27 mouse cellular contexts compared by ENCODE assay signal in the genomic region with DNA sequence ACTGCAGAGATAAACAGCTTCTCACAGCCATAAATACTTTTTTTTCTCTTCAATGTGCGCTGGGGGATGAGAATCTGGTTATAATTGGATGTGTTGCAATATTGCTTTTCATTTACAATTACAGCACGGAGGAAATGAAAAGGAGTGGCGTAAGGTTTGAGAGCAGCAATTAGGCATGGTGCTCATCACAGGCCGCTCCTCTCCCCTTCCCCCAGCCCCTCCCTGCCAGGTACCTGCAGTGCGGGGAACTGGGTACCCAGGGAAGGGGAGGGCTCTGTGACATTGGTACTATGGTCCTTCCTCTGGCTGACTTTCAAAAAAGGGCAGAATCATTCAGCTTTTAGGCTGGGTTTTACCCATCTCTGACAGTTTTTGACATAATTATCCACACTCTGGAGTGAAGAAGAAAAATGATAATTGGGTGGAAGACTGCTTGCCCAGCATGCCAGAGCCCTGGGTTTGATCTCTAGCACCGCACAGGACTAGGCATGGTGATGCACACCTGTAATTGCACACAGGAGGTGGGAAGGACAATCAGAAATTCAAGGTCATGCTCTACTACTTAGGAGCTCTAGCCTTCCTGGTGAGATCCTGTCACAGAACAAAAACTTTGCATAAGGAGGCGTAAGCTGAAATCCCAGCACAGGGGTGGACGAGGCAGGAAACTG. TPM values are rescaled to one million over a fixed set of nuclear protein-coding genes. Genes with fewer than 3 reads are reported as not detected.
A peak's percentile ranks its signal among the peaks of the same experiment; 100 is the strongest.
DNase-seq lines count a peak whose midpoint lies in the region; ATAC-seq and TF ChIP-seq lines count a peak whose summit lies in the region.
"Had no signal": no experiment of that assay in that cellular context is flagged by ENCODE, and none has a peak within 500 bp of the region (broad histone marks: within the 10 kb centered on the region; RNA-seq: fewer than 3 reads in every experiment).

No protein-coding gene starts in this region.

- H3K9me3 ChIP-seq in hindbrain, embryonic 15.5 days = no peaks in the 10 kb centered on the region
- H3K9me3 ChIP-seq in hindbrain, embryonic 10.5 days = no peaks in the 10 kb centered on the region
- H3K9me3 ChIP-seq in neural tube, embryonic 14.5 days (ENCODE audit: control insufficient read depth, low read length) = no peaks in the 10 kb centered on the region
- H3K9me3 ChIP-seq: embryonic facial prominence, embryonic 12.5 days; embryonic facial prominence, embryonic 15.5 days; G1E; heart, embryonic 12.5 days; heart, embryonic 15.5 days had no signal

- 0 out of 2 replicates have a peak overlapping the region, but pooled peaks have one; percentile 38 for H3K27ac ChIP-seq in hindbrain, embryonic 15.5 days (replicated peaks)
- H3K27ac ChIP-seq in hindbrain, embryonic 10.5 days = no peak overlapping the region
- H3K27ac ChIP-seq in layer of hippocampus, adult 2 months = peak overlapping the region; percentile 6; the same call in 1 of the 2 replicates
- peak overlapping the region; percentile 4; the same call in 1 of the 2 replicates for H3K27ac ChIP-seq in neural tube, embryonic 14.5 days (ENCODE audit: low read depth, low read length)
- no peak overlapping the region for H3K27ac ChIP-seq in gastrocnemius, adult 2 months
- H3K27ac ChIP-seq: embryonic facial prominence, embryonic 12.5 days; embryonic facial prominence, embryonic 15.5 days; heart, embryonic 15.5 days had no signal

- TF ChIP-seq CTCF in layer of hippocampus, adult 2 months (conservative IDR thresholded peaks at IDR 0.05) = no peak
- no peak for TF ChIP-seq CTCF in gastrocnemius, adult 2 months (IDR thresholded peaks at IDR 0.05)

- DNase-seq in hindbrain, embryonic 10.5 days (ENCODE audit: low spot score) = no peak
- no peak for DNase-seq in layer of hippocampus, adult 2 months (ENCODE audit: low spot score in 2 of 2)
- DNase-seq in layer of hippocampus, postnatal 36 days = no peak
- DNase-seq in brain, adult 2 months (ENCODE audit: low read depth, low spot score) = peak; percentile 12
- DNase-seq in gastrocnemius, adult 2 months = no peak
- DNase-seq: adrenal gland, adult 2 months; adrenal gland, postnatal 14 days; B cell, adult 2 months; cerebellum, adult 18-20 months; cerebellum, adult 9-10 months; cerebellum, postnatal 14 days; gastrocnemius, postnatal 25 days; heart, adult 18-20 months; heart, postnatal 10 days; heart, postnatal 36 days had no signal

- 54% methylated on average over 8 of the region's 8 CpGs for WGBS in hindbrain, embryonic 15.5 days
- 78% methylated on average over 8 of the region's 8 CpGs for WGBS in hindbrain, embryonic 10.5 days
- 55% methylated on average over 8 of the region's 8 CpGs for WGBS in neural tube, embryonic 14.5 days

- H3K36me3 ChIP-seq in hindbrain, embryonic 15.5 days = no peaks in the 10 kb centered on the region
- no peaks in the 10 kb centered on the region for H3K36me3 ChIP-seq in hindbrain, embryonic 10.5 days
- no peaks in the 10 kb centered on the region for H3K36me3 ChIP-seq in neural tube, embryonic 14.5 days (ENCODE audit: control insufficient read depth, insufficient read depth, low read length)
- H3K36me3 ChIP-seq: embryonic facial prominence, embryonic 12.5 days; embryonic facial prominence, embryonic 15.5 days; G1E; heart, embryonic 12.5 days; heart, embryonic 15.5 days had no signal

- ATAC-seq in hindbrain, embryonic 15.5 days (ENCODE audit: low FRiP score, low read depth) = peak; percentile 54; the same call in 1 of the 2 replicates
- peak; percentile 80 for ATAC-seq in neural tube, embryonic 14.5 days (ENCODE audit: low read depth)
- ATAC-seq in monocyte, adult 5-6 weeks (replicated peaks; ENCODE audit: insufficient number of reproducible peaks, low FRiP score, low TSS enrichment, poor library complexity, severe bottlenecking) = no peak
- ATAC-seq: forebrain, embryonic 14.5 days; forebrain, postnatal 0 days; intestine, postnatal 0 days; Patski had no signal

- intact Hi-C loops in gastrocnemius, adult 2 months (cut with DNase I) = no loop called here

- H3K4me3 ChIP-seq in hindbrain, embryonic 15.5 days = no peak overlapping the region
- no peak overlapping the region for H3K4me3 ChIP-seq in hindbrain, embryonic 10.5 days
- H3K4me3 ChIP-seq in layer of hippocampus, adult 2 months = no peak overlapping the region; the same call in 1 of the 2 replicates
- H3K4me3 ChIP-seq in neural tube, embryonic 14.5 days (ENCODE audit: low read depth, low read length) = no peak overlapping the region
- no peak overlapping the region for H3K4me3 ChIP-seq in gastrocnemius, adult 2 months
- H3K4me3 ChIP-seq: embryonic facial prominence, embryonic 12.5 days; embryonic facial prominence, embryonic 15.5 days; heart, embryonic 12.5 days; heart, embryonic 15.5 days had no signal

- H3K27me3 ChIP-seq in hindbrain, embryonic 15.5 days = no peaks in the 10 kb centered on the region
- H3K27me3 ChIP-seq in hindbrain, embryonic 10.5 days (ENCODE audit: insufficient read depth, poor library complexity, severe bottlenecking) = no peaks in the 10 kb centered on the region
- H3K27me3 ChIP-seq in neural tube, embryonic 14.5 days (ENCODE audit: control insufficient read depth, insufficient read depth, low read length) = no peaks in the 10 kb centered on the region
- H3K27me3 ChIP-seq: embryonic facial prominence, embryonic 12.5 days; embryonic facial prominence, embryonic 15.5 days; heart, embryonic 12.5 days; heart, embryonic 15.5 days; Patski had no signal

- no peak overlapping the region for H3K4me2 ChIP-seq in hindbrain, embryonic 15.5 days
- H3K4me2 ChIP-seq in neural tube, embryonic 14.5 days (ENCODE audit: low read depth, low read length) = 0 out of 2 replicates have a peak overlapping the region, but pooled peaks have one; percentile 15
- H3K4me2 ChIP-seq: embryonic facial prominence, embryonic 12.5 days; embryonic facial prominence, embryonic 15.5 days; heart, embryonic 12.5 days; heart, embryonic 15.5 days had no signal

- H3K4me1 ChIP-seq in hindbrain, embryonic 15.5 days (replicated peaks) = peaks cover 8% of the 10 kb centered on the region
- H3K4me1 ChIP-seq in hindbrain, embryonic 10.5 days (replicated peaks) = no peaks in the 10 kb centered on the region
- 0 out of 2 replicates have a peak, but pooled peaks cover 2% of the 10 kb centered on the region for H3K4me1 ChIP-seq in neural tube, embryonic 14.5 days (ENCODE audit: control insufficient read depth, insufficient read depth, low read length)
- H3K4me1 ChIP-seq: embryonic facial prominence, embryonic 12.5 days; heart, embryonic 12.5 days; heart, embryonic 15.5 days had no signal

- no peak overlapping the region for H3K9ac ChIP-seq in hindbrain, embryonic 15.5 days
- H3K9ac ChIP-seq in neural tube, embryonic 14.5 days (replicated peaks; ENCODE audit: low read depth, low read length) = no peak overlapping the region
- H3K9ac ChIP-seq: embryonic facial prominence, embryonic 12.5 days; embryonic facial prominence, embryonic 15.5 days; forebrain, postnatal 0 days; heart, embryonic 12.5 days; heart, embryonic 15.5 days had no signal

RNA-seq across cellular contexts. Expression of a gene that starts 59.1 kb away (rescaled TPM):
- polyA plus RNA-seq in hindbrain, embryonic 15.5 days (2015; fragmentation: Nextera tagmentation; extraction: Ambion mirVana) = 16.0 and 17.8 TPM in 2 replicates
- polyA plus RNA-seq in hindbrain, embryonic 10.5 days (2016; fragmentation: Nextera tagmentation; extraction: Ambion mirVana) = 12.8 and 12.9 TPM in 2 replicates
- total RNA-seq in layer of hippocampus, adult 2 months (2021) = 10 to 100 TPM; 26.5 to 27.2 TPM
- total RNA-seq in layer of hippocampus, postnatal 36 days (2021) = 10 to 100 TPM; 24.7 to 27.0 TPM
- 18.6 and 18.8 TPM in 2 replicates for polyA plus RNA-seq in neural tube, embryonic 14.5 days (2014; fragmentation: Nextera tagmentation; extraction: Ambion mirVana)
- 1 to 10 TPM; 4.4 to 5.7 TPM for total RNA-seq in gastrocnemius, adult 2 months (2021)
- total RNA-seq in monocyte, adult 5-6 weeks (2017) = 9.9 to 22.0 TPM (median 13.4 TPM) in 3 replicates

Comparison
In these comparisons a context has a peak if more than half of its experiments do, and no peak if none do; other contexts are left out.
1. H3K27ac ChIP-seq: peak in hindbrain, embryonic 15.5 days (single experiment), layer of hippocampus, adult 2 months (single experiment) and neural tube, embryonic 14.5 days (single experiment); none in hindbrain, embryonic 10.5 days (single experiment) and gastrocnemius, adult 2 months (single experiment).